Mouse (Mus musculus) intestine, postnatal 0 days (tissue): Measurements from ENCODE around the gene Smoc1. TPM values are rescaled to one million over a fixed set of nuclear protein-coding genes. Genes with fewer than 3 reads are reported as not detected.
A peak's percentile ranks its signal among the peaks of the same experiment; 100 is the strongest.

ENCODE experiments used
- ATAC-seq: fragments of 200-750 bp; cut with Nextera tagmentation; 2 replicates; pipeline ENCODE4 v1.8.0; 2017; ENCODE audit warnings: mild to moderate bottlenecking, moderate TSS enrichment, moderate library complexity
- H3K27ac ChIP-seq: fragments of 300-500 bp; sonication (generic); 2 replicates; pipeline ENCODE4 v1.5.1; 2014; ENCODE audit warnings: mild to moderate bottlenecking, low read depth, low read length, moderate library complexity
- H3K27me3 ChIP-seq: fragments of 300-500 bp; sonication (generic); replicated peaks from 2 replicates; pipeline ENCODE4 v1.6.1; 2014; ENCODE audit warnings: low read length, mixed read lengths; ENCODE audit not compliant: control insufficient read depth, insufficient read depth
- H3K36me3 ChIP-seq: fragments of 300-500 bp; sonication (generic); 2 replicates; pipeline ENCODE4 v1.6.1; 2014; ENCODE audit warnings: mild to moderate bottlenecking, moderate library complexity; ENCODE audit not compliant: control insufficient read depth, insufficient read depth
- H3K4me1 ChIP-seq: fragments of 300-500 bp; sonication (generic); replicated peaks from 2 replicates; pipeline ENCODE4 v1.6.1; 2014; ENCODE audit warnings: antibody characterized with exemption, low read length, mixed read lengths; ENCODE audit not compliant: control insufficient read depth, insufficient read depth
- H3K4me2 ChIP-seq: fragments of 300-500 bp; sonication (generic); replicated peaks from 2 replicates; pipeline ENCODE4 v1.6.1; 2014; ENCODE audit warnings: low read depth, mild to moderate bottlenecking, moderate library complexity
- H3K4me3 ChIP-seq: fragments of 300-500 bp; sonication (generic); 2 replicates; pipeline ENCODE4 v1.5.1; 2014; ENCODE audit warnings: low read depth, low read length
- H3K9ac ChIP-seq: fragments of 300-500 bp; sonication (generic); 2 replicates; pipeline ENCODE4 v1.6.1; 2014; ENCODE audit warnings: mild to moderate bottlenecking, low read depth, low read length
- H3K9me3 ChIP-seq: fragments of 300-500 bp; sonication (generic); 2 replicates; pipeline ENCODE4 v1.6.1; 2016; ENCODE audit warnings: mixed run types; ENCODE audit not compliant: control insufficient read depth
- CTCF ChIP-seq: sonication (generic); IDR thresholded peaks from 2 replicates; pipeline ENCODE4 v1.5.1; 2016; ENCODE audit warnings: low read depth, mild to moderate bottlenecking, control low read depth, antibody characterized with exemption, moderate library complexity
- WGBS: fragments of 180-500 bp; shearing (Covaris S2); extraction: QIAGEN DNeasy Blood & Tissue Kit; methylation state at CpG from one replicate; pipeline ENCODE4 v1.1.7; 2014; 5-methylcytosine and 5-hydroxymethylcytosine counted together
- polyA plus RNA-seq: library from polyadenylated mRNA; unstranded; fragments of >200 nt; fragmentation: Nextera tagmentation; extraction: Ambion mirVana; gene quantifications from 2 replicates; pipeline ENCODE4 v1.2.1, GENCODE M21; 2015

Smoc1 gene
- polyA plus RNA-seq, 1 experiment from 2014 or later: 3.9 TPM

DNA sequence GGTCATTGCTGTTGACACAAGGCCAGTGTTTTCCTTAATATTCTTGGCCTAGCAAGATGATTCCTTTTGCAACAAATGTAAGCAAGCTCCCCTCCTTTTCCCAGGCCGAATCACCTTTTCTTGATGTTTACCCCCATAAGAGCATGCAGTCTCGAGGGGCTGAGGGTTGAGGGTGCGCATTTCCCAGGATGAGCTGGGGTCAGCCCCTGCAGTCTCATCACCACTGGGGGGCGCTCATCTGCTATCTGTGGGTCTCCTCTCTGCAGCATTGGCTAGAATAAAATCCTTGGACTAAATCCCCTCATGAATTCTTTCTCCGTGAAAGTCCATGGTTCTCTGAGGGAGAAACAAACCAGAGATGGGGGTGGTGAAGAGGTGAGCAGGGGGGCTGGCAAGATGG lies 134.2 kb downstream of the Smoc1 start:
- H3K4me2 ChIP-seq: no peak overlapping the region
- WGBS: 70% methylated on average over 5 of the region's 5 CpGs
- no peaks in the 10 kb centered on the region for H3K9me3 ChIP-seq
- H3K4me3 ChIP-seq: no peak overlapping the region
- ATAC-seq: no peak
- peak; percentile 48 for TF ChIP-seq CTCF
- H3K4me1 ChIP-seq: no peaks in the 10 kb centered on the region
- H3K27ac ChIP-seq: no peak overlapping the region
- no peaks in the 10 kb centered on the region for H3K36me3 ChIP-seq
- no peaks in the 10 kb centered on the region for H3K27me3 ChIP-seq
- H3K9ac ChIP-seq: no peak overlapping the region

DNA sequence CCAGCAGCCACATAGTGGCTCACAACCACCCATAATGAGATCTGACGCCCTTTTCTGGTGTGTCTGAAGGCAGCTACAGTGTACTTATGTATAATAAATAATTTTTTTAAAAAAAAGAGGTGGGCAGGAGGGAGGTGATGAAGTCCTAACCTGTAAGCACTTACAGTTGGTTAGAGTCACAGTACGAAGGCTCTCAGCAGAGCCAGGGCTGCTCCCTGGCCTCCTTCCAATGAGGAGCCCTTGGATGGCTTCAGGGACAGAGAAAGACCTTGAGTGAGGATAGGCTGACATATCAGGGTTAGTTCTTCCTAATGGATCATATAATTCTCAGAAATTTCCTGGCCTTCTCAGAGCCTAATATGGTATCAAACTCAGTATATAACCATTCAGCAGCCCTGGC lies 134.7 kb downstream of the Smoc1 start:
- H3K27me3 ChIP-seq: no peaks in the 10 kb centered on the region
- no peak overlapping the region for H3K4me3 ChIP-seq
- H3K4me2 ChIP-seq: no peak overlapping the region
- TF ChIP-seq CTCF: no peak
- no peaks in the 10 kb centered on the region for H3K36me3 ChIP-seq
- no peaks in the 10 kb centered on the region for H3K9me3 ChIP-seq
- H3K9ac ChIP-seq: no peak overlapping the region
- no peaks in the 10 kb centered on the region for H3K4me1 ChIP-seq
- no peak overlapping the region for H3K27ac ChIP-seq
- WGBS: 87% methylated on average over 2 of the region's 2 CpGs
- no peak for ATAC-seq

DNA sequence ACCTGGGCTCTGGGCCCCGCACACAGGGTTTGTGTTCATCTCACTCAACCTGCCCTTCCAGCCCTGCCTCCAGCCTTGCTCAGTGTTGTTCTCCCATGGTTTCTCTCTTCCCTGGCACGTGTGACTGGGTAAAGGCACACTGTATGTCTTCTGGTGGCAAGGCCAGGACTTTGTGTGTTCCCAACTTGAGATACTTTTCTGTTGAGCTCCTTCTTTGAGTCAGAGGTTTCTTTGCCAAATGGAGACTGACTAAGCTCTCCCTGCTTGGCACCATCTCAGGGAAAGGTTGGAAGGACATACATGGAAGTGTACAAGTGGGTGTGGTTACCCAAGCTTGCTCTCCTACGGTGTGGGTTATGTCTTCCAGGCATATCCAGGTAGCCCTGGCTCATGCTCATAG lies 136.5 kb downstream of the Smoc1 start:
- Histone ChIP-seq H3K9me3 (no peaks in the 10 kb centered on the region), H3K4me3 (no peak overlapping the region), H3K27me3 (no peaks in the 10 kb centered on the region), H3K4me1 (no peaks in the 10 kb centered on the region), H3K4me2 (no peak overlapping the region), H3K27ac (no peak overlapping the region), H3K36me3 (no peaks in the 10 kb centered on the region), H3K9ac (no peak overlapping the region)
- 79% methylated on average over 3 of the region's 3 CpGs for WGBS
- no peak for TF ChIP-seq CTCF
- ATAC-seq: no peak

GRCm38 (mm10) chr12:81163566-81163965 lies 137.0 kb downstream of the Smoc1 start:
- H3K4me3 ChIP-seq: no peak overlapping the region
- no peaks in the 10 kb centered on the region for H3K36me3 ChIP-seq
- H3K27me3 ChIP-seq: no peaks in the 10 kb centered on the region
- 88% methylated on average over 3 of the region's 3 CpGs for WGBS
- H3K27ac ChIP-seq: no peak overlapping the region
- ATAC-seq: no peak
- H3K9ac ChIP-seq: no peak overlapping the region
- H3K4me2 ChIP-seq: no peak overlapping the region
- no peaks in the 10 kb centered on the region for H3K9me3 ChIP-seq
- TF ChIP-seq CTCF: no peak
- H3K4me1 ChIP-seq: no peaks in the 10 kb centered on the region

- no peaks in the 10 kb centered on the region for H3K4me1 ChIP-seq
- no peak overlapping the region for H3K27ac ChIP-seq
- no peaks in the 10 kb centered on the region for H3K27me3 ChIP-seq
- H3K9ac ChIP-seq: no peak overlapping the region
- H3K36me3 ChIP-seq: no peaks in the 10 kb centered on the region
- no peak overlapping the region for H3K4me3 ChIP-seq
- 29% methylated on average over 10 of the region's 10 CpGs for WGBS
- TF ChIP-seq CTCF: no peak
- H3K4me2 ChIP-seq: no peak overlapping the region
- H3K9me3 ChIP-seq: no peaks in the 10 kb centered on the region
- ATAC-seq: no peak
Measured at GRCm38 (mm10) chr12:81166092-81166491, 139.5 kb downstream of the Smoc1 start.

DNA sequence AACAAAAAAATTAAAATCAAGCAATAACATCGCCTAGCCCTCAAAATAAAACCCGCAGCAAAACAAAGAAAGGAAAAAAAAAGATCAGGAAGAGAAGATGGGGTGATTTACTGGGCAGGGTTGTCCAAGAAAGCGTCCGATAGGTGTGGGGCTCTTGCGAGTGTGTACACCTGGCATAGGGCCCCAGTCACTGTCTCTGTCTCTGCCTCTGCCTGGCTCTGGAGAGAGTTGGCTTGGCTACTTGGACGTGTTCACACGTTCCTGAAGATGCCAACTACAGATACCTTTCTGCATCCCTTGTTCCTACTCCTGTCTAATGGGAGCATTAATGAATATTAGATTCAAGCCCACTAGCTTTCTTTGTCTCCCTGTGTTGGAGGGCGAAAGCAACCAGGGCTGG lies 140.0 kb downstream of the Smoc1 start:
- no peak for TF ChIP-seq CTCF
- Histone ChIP-seq H3K4me2 (no peak overlapping the region), H3K4me3 (no peak overlapping the region), H3K9me3 (no peaks in the 10 kb centered on the region), H3K9ac (no peak overlapping the region), H3K27ac (no peak overlapping the region), H3K4me1 (no peaks in the 10 kb centered on the region), H3K36me3 (no peaks in the 10 kb centered on the region), H3K27me3 (no peaks in the 10 kb centered on the region)
- 74% methylated on average over 8 of the region's 8 CpGs for WGBS
- ATAC-seq: no peak

DNA sequence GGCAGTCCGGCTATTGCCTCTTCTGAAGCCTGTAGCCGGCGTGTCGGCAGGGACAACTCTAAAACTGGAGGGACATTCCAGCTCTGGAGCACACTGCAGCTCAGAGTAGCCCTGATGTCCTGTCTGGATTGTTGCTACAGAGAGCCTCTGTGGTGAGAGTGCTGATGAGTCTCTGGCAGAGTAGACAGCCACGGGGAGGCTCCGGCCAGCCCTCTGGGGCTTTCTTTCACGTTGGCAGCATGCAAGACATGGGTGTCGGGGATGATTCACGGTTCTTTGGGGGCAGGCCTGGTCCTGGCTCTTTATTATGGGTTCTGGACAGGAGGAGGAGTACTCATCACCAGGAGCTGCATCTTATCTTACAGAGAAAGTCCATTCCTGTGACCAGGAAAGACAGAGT lies 140.5 kb downstream of the Smoc1 start:
- Histone ChIP-seq H3K36me3 (no peaks in the 10 kb centered on the region), H3K9ac (no peak overlapping the region), H3K9me3 (no peaks in the 10 kb centered on the region), H3K27me3 (no peaks in the 10 kb centered on the region), H3K27ac (no peak overlapping the region), H3K4me1 (no peaks in the 10 kb centered on the region), H3K4me3 (no peak overlapping the region), H3K4me2 (no peak overlapping the region)
- ATAC-seq: no peak
- no peak for TF ChIP-seq CTCF
- WGBS: 77% methylated on average over 9 of the region's 9 CpGs
